Mouse (Mus musculus): ENCODE data around the gene Cmtm3.

Gene Cmtm3

GRCm38 (mm10) chr8:104341106-104341561 lies 1.9 kb downstream of the Cmtm3 start:
- in situ Hi-C loops (cut with MboI; ENCODE audit: unreplicated experiment in 2 of 2), result loop anchor here (5.0 to 10.0 kb wide), 7 partner anchors 96 to 244 kb away; partner anchors contain the start of genes Cdh5 (in 1 of the 2) and Dync1li2 (in 1 of the 2)

GRCm38 (mm10) chr8:104341678-104342077 lies 2.5 kb downstream of the Cmtm3 start:
- in situ Hi-C loops (cut with MboI; ENCODE audit: unreplicated experiment in 2 of 2), result loop anchor here (5.0 to 10.0 kb wide), 7 partner anchors 96 to 244 kb away; partner anchors contain the start of genes Cdh5 (in 1 of the 2) and Dync1li2 (in 1 of the 2)

- in situ Hi-C loops (cut with MboI; ENCODE audit: unreplicated experiment in 2 of 2), result loop anchor here (5.0 to 10.0 kb wide), 7 partner anchors 95 to 245 kb away; partner anchors contain the start of genes Cdh5 (in 1 of the 2) and Dync1li2 (in 1 of the 2)
Measured at GRCm38 (mm10) chr8:104342426-104342825, 3.2 kb downstream of the Cmtm3 start.

GRCm38 (mm10) chr8:104343957-104344356 lies 4.7 kb downstream of the Cmtm3 start:
- in situ Hi-C loops (cut with MboI; ENCODE audit: unreplicated experiment in 2 of 2), result loop anchor here (5.0 to 10.0 kb wide), 7 partner anchors 93 to 247 kb away; partner anchors contain the start of genes Cdh5 (in 1 of the 2) and Dync1li2 (in 1 of the 2)

- in situ Hi-C loops (cut with MboI; ENCODE audit: unreplicated experiment in 2 of 2), result loop anchor here (5.0 to 10.0 kb wide), 7 partner anchors 93 to 247 kb away; partner anchors contain the start of genes Cdh5 (in 1 of the 2) and Dync1li2 (in 1 of the 2)
Measured at GRCm38 (mm10) chr8:104344622-104345021, 5.4 kb downstream of the Cmtm3 start.

GRCm38 (mm10) chr8:104346706-104347105 lies 7.5 kb downstream of the Cmtm3 start:
- in situ Hi-C loops (cut with MboI; ENCODE audit: unreplicated experiment in 2 of 2), result loop anchor here in 1 of 2 experiments (10.0 kb wide), 2 partner anchors 202 to 242 kb away; partner anchors contain the start of gene Cdh5

GRCm38 (mm10) chr8:104348971-104349370 lies 9.8 kb downstream of the Cmtm3 start:
- in situ Hi-C loops (cut with MboI; ENCODE audit: unreplicated experiment in 2 of 2), result loop anchor here in 1 of 2 experiments (10.0 kb wide), 2 partner anchors 204 to 244 kb away; partner anchors contain the start of gene Cdh5

- in situ Hi-C loops (cut with MboI; ENCODE audit: unreplicated experiment in 2 of 2), result no loop called here
Measured at GRCm38 (mm10) chr8:104350047-104350446, 10.8 kb downstream of the Cmtm3 start.

GRCm38 (mm10) chr8:104353186-104353585 lies 14.0 kb downstream of the Cmtm3 start:
- in situ Hi-C loops (cut with MboI; ENCODE audit: unreplicated experiment in 2 of 2), result no loop called here

- in situ Hi-C loops (cut with MboI; ENCODE audit: unreplicated experiment in 2 of 2), result no loop called here
Measured at GRCm38 (mm10) chr8:104354504-104354903, 15.3 kb downstream of the Cmtm3 start.

- in situ Hi-C loops (cut with MboI; ENCODE audit: unreplicated experiment in 2 of 2), result no loop called here
Measured at GRCm38 (mm10) chr8:104358637-104359036, 19.4 kb downstream of the Cmtm3 start.

- in situ Hi-C loops (cut with MboI; ENCODE audit: unreplicated experiment in 2 of 2), result no loop called here
Measured at GRCm38 (mm10) chr8:104359778-104360456, 20.7 kb downstream of the Cmtm3 start.

- in situ Hi-C loops (cut with MboI; ENCODE audit: unreplicated experiment in 2 of 2), result no loop called here
Measured at GRCm38 (mm10) chr8:104365695-104366094, 26.5 kb downstream of the Cmtm3 start.

GRCm38 (mm10) chr8:104367398-104367797 lies 28.2 kb downstream of the Cmtm3 start:
- in situ Hi-C loops (cut with MboI; ENCODE audit: unreplicated experiment in 2 of 2), result no loop called here

GRCm38 (mm10) chr8:104369591-104369990 lies 30.4 kb downstream of the Cmtm3 start:
- in situ Hi-C loops (cut with MboI; ENCODE audit: unreplicated experiment in 2 of 2), result no loop called here

GRCm38 (mm10) chr8:104370071-104370470 lies 30.9 kb downstream of the Cmtm3 start:
- in situ Hi-C loops (cut with MboI; ENCODE audit: unreplicated experiment in 2 of 2), result no loop called here

- in situ Hi-C loops (cut with MboI; ENCODE audit: unreplicated experiment in 2 of 2), result no loop called here
Measured at GRCm38 (mm10) chr8:104371121-104371520, 31.9 kb downstream of the Cmtm3 start.

GRCm38 (mm10) chr8:104373779-104374178 lies 34.6 kb downstream of the Cmtm3 start:
- in situ Hi-C loops (cut with MboI; ENCODE audit: unreplicated experiment in 2 of 2), result no loop called here

- in situ Hi-C loops (cut with MboI; ENCODE audit: unreplicated experiment in 2 of 2), result no loop called here
Measured at GRCm38 (mm10) chr8:104374269-104374668, 35.1 kb downstream of the Cmtm3 start.

GRCm38 (mm10) chr8:104374864-104375846 lies 35.9 kb downstream of the Cmtm3 start:
- in situ Hi-C loops (cut with MboI; ENCODE audit: unreplicated experiment in 2 of 2), result no loop called here
